Mouse (Mus musculus) gastrocnemius, postnatal 10 days (tissue): ENCODE measurements around the gene Exoc3l4. TPM values are rescaled to one million over a fixed set of nuclear protein-coding genes. Genes with fewer than 3 reads are reported as not detected.

ENCODE experiments used
- DNase-seq: peaks from one replicate; pipeline ENCODE4 v3.0.0; 2021; ENCODE audit warnings: mixed read lengths
- total RNA-seq, 2 experiments: library from RNA; stranded (reverse); gene quantifications; 2 replicates each; pipeline ENCODE4 v1.2.3; 2021

Gene Exoc3l4
- total RNA-seq, 2 experiments from 2014 or later = 20.3 to 26.0 TPM

DNA sequence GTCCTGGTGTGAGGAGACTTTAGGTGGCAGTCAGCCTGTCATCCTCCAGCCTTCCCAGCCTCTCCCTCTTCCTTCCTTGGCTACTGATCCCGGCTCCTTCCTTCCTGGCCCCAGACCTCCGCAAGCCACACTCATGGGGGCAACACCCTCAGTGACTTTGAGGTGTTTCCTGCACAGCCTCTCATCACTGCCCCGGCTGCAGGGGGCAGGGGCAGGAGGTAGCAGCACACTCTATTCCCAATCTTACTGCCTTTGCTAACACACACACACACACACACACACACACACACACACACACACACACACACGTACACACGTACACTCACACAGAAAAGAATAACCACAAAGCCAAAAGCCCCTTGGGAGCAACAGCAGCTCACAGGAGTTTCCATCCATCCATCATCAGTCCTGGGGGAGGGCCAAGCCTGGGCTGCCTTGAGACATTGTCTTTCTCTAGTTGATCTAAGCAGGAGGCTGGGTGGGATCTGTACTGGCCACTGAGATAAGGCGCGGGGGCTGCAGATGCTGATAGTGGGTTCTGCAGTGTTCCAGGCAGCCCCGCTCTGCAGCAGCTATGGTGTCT, 18.0 kb downstream of the Exoc3l4 start:
- no peak for DNase-seq

- DNase-seq = no peak
Measured at GRCm38 (mm10) chr12:111436170-111436569, 19.4 kb downstream of the Exoc3l4 start.

- no peak for DNase-seq
Measured at GRCm38 (mm10) chr12:111436640-111437039, 19.8 kb downstream of the Exoc3l4 start.

DNA sequence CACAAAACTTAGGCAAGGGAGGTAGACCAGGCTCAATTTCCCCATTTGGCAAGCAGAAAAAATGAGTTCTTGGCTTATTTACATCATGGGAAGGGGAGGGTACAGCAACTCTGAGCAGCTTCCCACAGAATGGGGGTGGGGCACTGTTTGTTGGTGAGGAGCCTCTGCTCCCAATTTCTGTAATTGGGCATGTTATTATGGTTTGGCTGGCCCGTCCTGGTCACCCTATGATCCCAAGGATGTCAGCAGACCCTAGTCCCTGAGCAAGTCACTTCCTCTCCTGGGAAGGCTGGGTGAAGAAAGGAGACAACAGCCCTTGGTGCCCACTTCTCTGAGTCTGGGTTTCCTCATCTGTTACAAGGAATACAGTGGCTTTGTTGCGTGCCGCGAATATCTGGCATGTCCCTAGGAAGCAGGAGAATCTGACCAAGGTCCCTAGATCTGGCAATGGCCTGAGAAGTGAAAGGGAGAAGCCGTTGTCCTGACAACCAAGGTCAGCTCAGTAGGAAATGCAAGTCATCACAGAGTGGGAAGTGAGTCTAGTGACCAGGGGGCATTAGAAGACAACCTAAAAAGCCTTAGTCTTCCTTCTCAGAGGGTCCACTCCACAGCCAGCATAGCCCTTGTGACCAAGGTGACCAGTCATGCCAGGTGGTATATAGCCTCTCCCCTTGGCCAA, 20.5 kb downstream of the Exoc3l4 start:
- no peak for DNase-seq

DNA sequence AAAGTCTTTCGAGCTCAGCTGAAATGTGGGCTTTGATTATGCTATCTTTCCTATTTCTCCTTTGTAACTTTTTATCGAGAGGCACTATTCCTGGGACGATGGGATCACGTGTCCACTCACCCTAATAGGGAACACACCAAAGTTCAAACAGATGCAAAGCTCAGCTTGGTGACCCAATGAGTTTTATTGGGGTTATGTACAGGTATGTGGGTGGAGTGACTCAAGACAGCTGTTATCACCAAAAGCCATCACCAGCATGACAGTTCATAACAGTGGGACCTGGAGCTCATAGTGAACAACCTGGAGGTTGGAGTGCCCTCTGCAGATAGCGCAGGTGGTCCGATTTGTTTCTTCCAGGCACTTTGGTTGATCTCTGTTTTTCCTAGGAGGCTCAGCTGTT, 22.0 kb downstream of the Exoc3l4 start:
- no peak for DNase-seq

GRCm38 (mm10) chr12:111440701-111441373, 24.0 kb downstream of the Exoc3l4 start:
- no peak for DNase-seq

- no peak for DNase-seq
Measured at GRCm38 (mm10) chr12:111441523-111441922, 24.7 kb downstream of the Exoc3l4 start.

DNA sequence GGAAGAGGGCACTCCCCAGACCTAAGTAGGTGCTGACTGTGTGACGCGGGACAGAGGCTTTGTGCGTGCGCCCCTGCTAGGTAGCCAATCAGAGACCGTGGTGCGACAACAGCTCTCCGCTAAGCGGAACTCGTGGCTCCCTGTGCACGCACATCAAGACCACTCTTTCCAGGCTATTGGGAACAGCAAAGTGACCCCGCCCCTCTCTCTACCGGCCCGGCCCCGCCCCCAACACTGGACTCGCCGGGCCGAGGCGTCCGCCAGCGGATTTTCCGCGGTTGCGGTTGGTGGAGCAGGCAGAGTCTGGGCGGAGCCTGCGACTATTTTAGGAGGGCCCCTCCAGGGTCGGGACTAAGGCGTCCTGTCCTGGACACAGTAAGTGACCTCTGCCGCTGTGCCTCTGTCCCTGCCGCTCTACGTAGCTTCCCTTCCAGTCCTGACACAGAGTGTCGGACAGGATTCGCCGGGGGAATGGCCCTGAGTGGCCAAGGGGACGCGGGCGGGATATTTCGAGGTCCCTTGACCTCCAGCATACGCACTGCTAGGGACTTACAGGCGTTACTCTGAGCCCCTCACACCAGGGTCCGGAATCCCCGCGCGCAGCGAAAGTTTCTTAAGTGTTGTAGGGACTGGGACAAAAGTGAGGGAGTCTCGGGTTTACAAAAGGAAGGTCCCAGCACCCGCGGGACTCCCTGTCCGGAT, 25.6 kb downstream of the Exoc3l4 start, which contains the start of gene Tnfaip2:
TSS of gene Tnfaip2 (plus strand) at position 161 of the 702 bp plus-strand sequence.
- peak; percentile 80 for DNase-seq

GRCm38 (mm10) chr12:111443011-111443870, 26.4 kb downstream of the Exoc3l4 start:
- no peak for DNase-seq

DNA sequence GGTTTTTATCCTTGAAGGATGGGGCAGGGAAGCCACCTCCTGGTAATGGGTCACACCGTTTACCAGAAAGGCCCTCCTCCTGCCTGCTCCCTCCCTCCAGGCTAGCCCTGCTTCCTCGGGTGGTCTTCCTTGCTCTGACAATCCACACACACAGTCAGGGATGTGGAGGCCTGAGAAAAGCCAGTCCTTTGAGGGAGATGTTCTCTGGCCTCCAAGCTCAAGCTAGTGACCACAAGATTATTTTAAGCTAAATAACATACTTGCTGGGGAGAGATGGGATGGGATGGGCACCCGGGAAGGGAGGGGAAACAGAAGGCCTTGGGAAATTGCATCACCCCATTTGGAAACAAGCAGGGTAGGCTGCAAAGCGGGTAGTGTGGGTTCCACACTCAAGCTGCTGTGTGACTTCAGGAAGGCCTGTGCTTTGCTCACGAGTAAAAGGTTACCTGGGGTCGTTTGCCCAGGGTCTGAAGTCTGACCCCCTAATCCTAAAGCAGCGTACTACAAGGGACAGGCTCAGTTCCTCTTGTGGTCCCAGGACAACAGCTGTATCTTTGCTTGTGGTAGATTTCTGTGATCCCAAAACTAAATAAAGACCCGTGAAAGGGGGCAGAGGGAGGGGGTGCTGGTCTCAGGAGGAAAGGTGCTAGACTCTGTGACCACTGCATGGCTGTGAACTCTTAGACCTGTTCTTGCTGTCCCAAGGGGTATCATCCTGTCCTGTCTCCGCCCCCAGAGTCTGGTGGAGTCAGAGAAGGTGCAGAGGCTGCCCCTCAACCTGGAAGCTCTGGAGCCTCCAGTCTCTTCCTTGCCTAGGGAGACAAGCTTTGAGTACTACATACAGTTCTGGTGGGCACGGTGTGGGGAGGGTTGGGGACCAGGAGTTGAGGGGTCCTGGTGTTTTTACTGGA, 27.4 kb downstream of the Exoc3l4 start:
- DNase-seq = no peak

GRCm38 (mm10) chr12:111445161-111445889, 28.5 kb downstream of the Exoc3l4 start:
- no peak for DNase-seq

GRCm38 (mm10) chr12:111445890-111446613, 29.2 kb downstream of the Exoc3l4 start:
- DNase-seq = no peak

DNA sequence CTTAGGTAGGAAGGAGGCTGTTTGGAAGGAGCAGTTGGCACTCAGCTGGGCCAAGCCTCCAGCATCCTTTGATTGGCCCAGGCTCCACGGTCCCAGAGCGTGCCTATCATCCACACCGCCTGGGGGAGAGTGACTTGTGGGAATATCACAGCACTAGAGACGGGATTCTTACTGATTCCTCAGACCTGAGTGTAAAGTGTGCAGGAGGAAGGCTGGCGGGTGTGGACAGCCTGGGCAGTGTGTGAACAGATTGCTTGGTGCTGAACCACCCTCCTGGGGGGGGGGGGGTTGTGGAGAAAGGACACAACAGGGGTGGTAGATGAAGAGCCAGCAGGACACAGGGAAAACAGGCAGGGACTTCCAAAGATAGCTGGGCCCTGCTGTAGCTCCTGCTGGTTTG, 29.9 kb downstream of the Exoc3l4 start:
- DNase-seq = no peak

DNA sequence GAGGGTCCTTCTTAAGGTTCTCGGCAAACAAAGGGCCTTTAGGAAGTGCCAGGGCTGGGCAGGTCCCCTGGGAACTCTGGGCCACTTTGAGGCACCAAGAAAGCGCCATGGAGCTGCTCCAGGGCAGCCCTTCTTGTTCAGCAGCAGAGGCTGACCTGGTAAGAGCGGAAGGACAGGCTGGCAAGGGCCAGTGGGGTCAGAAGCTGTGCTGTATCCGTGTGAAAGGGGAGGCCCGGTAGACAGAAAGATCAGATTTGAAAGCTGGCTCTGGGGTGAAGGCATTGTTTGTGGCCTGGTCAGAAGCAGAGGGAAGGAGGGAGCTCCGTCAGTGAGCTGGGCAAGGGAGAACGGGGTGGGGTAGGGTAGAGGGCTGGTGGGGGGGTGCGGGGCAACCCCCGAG, 30.5 kb downstream of the Exoc3l4 start:
- DNase-seq = no peak

GRCm38 (mm10) chr12:111447898-111448760, 31.3 kb downstream of the Exoc3l4 start:
- peak; percentile 9 for DNase-seq

GRCm38 (mm10) chr12:111448931-111449705, 32.3 kb downstream of the Exoc3l4 start:
- DNase-seq = no peak

GRCm38 (mm10) chr12:111450359-111450758, 33.5 kb downstream of the Exoc3l4 start:
- DNase-seq = no peak
